Mouse (Mus musculus) neural tube, embryonic 12.5 days (tissue): ENCODE measurements at regions not wholly inside any gene's neighbourhood (a gene's known extent, or its start where the extent isn't known, plus 50 kb on each side); places are given as distances from the start of the nearest gene placed in this dataset.

Experiments used
- ATAC-seq: fragments of 200-750 bp; cut with Nextera tagmentation; 2 replicates; pipeline ENCODE4 v1.8.0; 2017; ENCODE audit warnings: low read depth, mild to moderate bottlenecking, moderate TSS enrichment, moderate library complexity; ENCODE audit not compliant: low FRiP score
- H3K27ac ChIP-seq: fragments of 300-500 bp; sonication (generic); 2 replicates; pipeline ENCODE4 v1.5.1; 2016
- H3K27me3 ChIP-seq: fragments of 300-500 bp; sonication (generic); replicated peaks from 2 replicates; pipeline ENCODE4 v1.6.1; 2016; ENCODE audit warnings: mild to moderate bottlenecking
- H3K36me3 ChIP-seq: fragments of 300-500 bp; sonication (generic); 2 replicates; pipeline ENCODE4 v1.6.1; 2016; ENCODE audit warnings: mild to moderate bottlenecking
- H3K4me1 ChIP-seq: fragments of 300-500 bp; sonication (generic); 2 replicates; pipeline ENCODE4 v1.6.1; 2016
- H3K4me2 ChIP-seq: fragments of 300-500 bp; sonication (generic); replicated peaks from 2 replicates; pipeline ENCODE4 v1.6.1; 2016; ENCODE audit warnings: mild to moderate bottlenecking
- H3K4me3 ChIP-seq: fragments of 300-500 bp; sonication (generic); 2 replicates; pipeline ENCODE4 v1.5.1; 2016
- H3K9ac ChIP-seq: fragments of 300-500 bp; sonication (generic); 2 replicates; pipeline ENCODE4 v1.6.1; 2016; ENCODE audit warnings: mild to moderate bottlenecking
- H3K9me3 ChIP-seq: fragments of 300-500 bp; sonication (generic); 2 replicates; pipeline ENCODE4 v1.6.1; 2016; ENCODE audit warnings: mild to moderate bottlenecking
- WGBS: fragments of 180-500 bp; shearing (Covaris S2); methylation state at CpG from one replicate; pipeline ENCODE4 v1.1.7; 2016; 5-methylcytosine and 5-hydroxymethylcytosine counted together

- no peaks in the 10 kb centered on the region for H3K27me3 ChIP-seq
- no peak overlapping the region for H3K9ac ChIP-seq
- ATAC-seq: no peak
- no peak overlapping the region for H3K4me2 ChIP-seq
- no peaks in the 10 kb centered on the region for H3K9me3 ChIP-seq
- 84% methylated on average over 2 of the region's 2 CpGs for WGBS
- no peaks in the 10 kb centered on the region for H3K36me3 ChIP-seq
- H3K27ac ChIP-seq: no peak overlapping the region
- no peak overlapping the region for H3K4me3 ChIP-seq
- no peaks in the 10 kb centered on the region for H3K4me1 ChIP-seq
These were observed 77.6 kb upstream of the Kdr start for GRCm38 (mm10) chr5:76055849-76056248.

DNA sequence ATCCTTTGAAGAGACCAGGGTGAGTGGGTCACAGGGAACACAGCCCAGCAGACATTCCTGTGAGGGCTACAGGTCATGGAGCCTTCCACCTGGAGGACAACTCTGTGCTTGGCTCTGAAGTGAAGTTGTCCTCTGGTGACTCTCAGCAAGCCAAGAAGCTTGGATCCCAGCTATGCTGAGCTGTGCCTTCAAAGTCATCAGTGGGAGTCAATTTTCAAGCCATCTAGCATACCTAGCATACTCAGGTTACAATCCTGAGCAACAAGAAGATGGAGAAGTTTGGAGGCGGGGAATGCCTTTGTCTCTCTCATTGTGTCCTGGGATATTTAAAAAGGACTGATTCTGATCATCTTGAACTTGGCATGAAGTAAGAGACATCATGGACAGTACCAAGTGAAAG is 74.5 kb upstream of the Kdr start:
- no peak overlapping the region for H3K9ac ChIP-seq
- H3K27ac ChIP-seq: no peak overlapping the region
- ATAC-seq: no peak
- H3K36me3 ChIP-seq: no peaks in the 10 kb centered on the region
- no peaks in the 10 kb centered on the region for H3K4me1 ChIP-seq
- no peaks in the 10 kb centered on the region for H3K27me3 ChIP-seq
- H3K9me3 ChIP-seq: no peaks in the 10 kb centered on the region
- no peak overlapping the region for H3K4me3 ChIP-seq
- 93% methylated on average over 1 of the region's 1 CpGs for whole genome bisulfite sequencing
- no peak overlapping the region for H3K4me2 ChIP-seq

DNA sequence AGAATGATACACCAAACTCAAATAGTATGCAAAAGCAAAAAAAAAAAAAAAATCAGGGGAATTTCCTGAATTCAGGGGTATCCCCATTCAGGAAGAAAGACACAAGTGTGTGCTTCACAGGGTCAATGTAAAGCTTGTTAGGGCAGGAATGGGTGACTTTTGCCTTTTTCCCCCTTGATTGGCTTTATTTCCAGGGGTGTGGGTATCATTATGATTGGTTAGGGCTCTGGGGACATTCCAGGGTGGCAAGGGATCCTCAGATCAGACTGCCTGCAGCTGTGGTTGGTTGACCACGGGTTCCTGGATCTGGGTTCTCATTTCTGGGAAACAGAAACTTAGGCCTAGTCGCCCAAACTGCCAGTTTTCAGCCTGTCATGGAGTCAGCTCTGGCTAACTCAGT is 73.4 kb upstream of the Kdr start:
- Histone ChIP-seq H3K36me3 (no peaks in the 10 kb centered on the region), H3K27me3 (no peaks in the 10 kb centered on the region), H3K4me1 (no peaks in the 10 kb centered on the region), H3K4me3 (no peak overlapping the region), H3K4me2 (no peak overlapping the region), H3K9me3 (no peaks in the 10 kb centered on the region), H3K27ac (no peak overlapping the region), H3K9ac (no peak overlapping the region)
- 85% methylated on average over 2 of the region's 2 CpGs for WGBS
- no peak for ATAC-seq

GRCm38 (mm10) chr5:76048103-76048874 is 70.0 kb upstream of the Kdr start:
- no peak overlapping the region for H3K4me2 ChIP-seq
- no peak overlapping the region for H3K9ac ChIP-seq
- H3K4me3 ChIP-seq: no peak overlapping the region
- H3K4me1 ChIP-seq: no peaks in the 10 kb centered on the region
- H3K27ac ChIP-seq: no peak overlapping the region
- 83% methylated on average over 9 of the region's 9 CpGs for WGBS
- no peak for ATAC-seq
- H3K9me3 ChIP-seq: no peaks in the 10 kb centered on the region
- no peaks in the 10 kb centered on the region for H3K27me3 ChIP-seq
- H3K36me3 ChIP-seq: no peaks in the 10 kb centered on the region

DNA sequence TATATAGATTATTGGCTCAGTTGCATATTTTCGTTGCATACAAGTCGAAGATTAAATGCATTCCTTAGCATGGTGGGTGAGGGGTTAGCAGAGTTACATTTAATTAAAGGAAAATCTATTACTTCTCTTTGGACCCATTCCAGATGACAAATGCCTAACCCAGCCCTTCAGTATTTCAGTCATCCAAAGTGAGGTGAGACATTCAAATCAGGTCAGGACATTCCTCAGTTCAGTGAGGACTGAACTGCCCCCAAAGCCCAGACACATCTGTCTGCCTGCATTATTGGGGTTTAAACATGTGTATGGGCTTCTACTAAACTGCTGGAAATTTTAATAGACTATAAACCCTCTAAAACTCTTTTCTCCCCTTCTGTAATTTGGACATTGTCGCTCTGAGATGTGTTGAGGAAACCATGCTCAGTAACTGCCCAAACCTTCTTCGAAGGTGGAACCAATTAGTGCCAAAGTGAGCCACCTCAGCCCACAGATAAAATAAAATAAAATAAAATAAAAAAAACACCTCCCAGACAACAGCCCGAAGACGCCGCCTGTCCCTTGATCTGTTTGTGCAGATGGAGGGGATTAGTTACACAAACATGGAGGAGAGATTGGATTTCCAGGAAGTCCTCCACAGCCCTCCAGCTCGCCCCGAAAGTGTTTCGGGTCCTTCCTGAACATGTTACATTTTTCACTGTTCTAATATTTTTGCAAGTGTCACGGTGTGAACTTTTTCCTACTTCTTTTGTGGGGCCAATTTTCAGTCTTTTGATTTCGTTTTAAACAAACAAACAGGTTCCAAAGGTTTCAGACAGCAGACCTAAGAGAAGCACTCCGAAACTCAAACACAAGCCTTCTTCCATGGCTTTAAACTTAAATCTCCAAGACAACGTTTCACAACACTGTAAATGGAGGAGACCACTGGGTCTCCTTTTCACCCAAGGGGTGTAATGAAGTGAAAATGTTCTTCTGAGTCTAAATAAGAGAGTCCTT is 65.6 kb upstream of the Kdr start:
- H3K9me3 ChIP-seq: no peaks in the 10 kb centered on the region; the same call in 1 of the 2 replicates
- no peak overlapping the region for H3K27ac ChIP-seq
- WGBS: 78% methylated on average over 14 of the region's 14 CpGs
- no peak overlapping the region for H3K4me2 ChIP-seq
- ATAC-seq: no peak
- no peaks in the 10 kb centered on the region for H3K4me1 ChIP-seq
- no peak overlapping the region for H3K4me3 ChIP-seq
- no peaks in the 10 kb centered on the region for H3K27me3 ChIP-seq
- no peak overlapping the region for H3K9ac ChIP-seq
- H3K36me3 ChIP-seq: no peaks in the 10 kb centered on the region

- Histone ChIP-seq H3K36me3 (no peaks in the 10 kb centered on the region), H3K9ac (no peak overlapping the region), H3K4me3 (no peak overlapping the region), H3K4me1 (no peaks in the 10 kb centered on the region), H3K4me2 (no peak overlapping the region), H3K27me3 (no peaks in the 10 kb centered on the region), H3K27ac (no peak overlapping the region), H3K9me3 (no peaks in the 10 kb centered on the region; the same call in 1 of the 2 replicates)
- WGBS: 70% methylated on average over 10 of the region's 10 CpGs
- no peak for ATAC-seq
These were observed 62.4 kb upstream of the Kdr start for GRCm38 (mm10) chr5:76040454-76041203.

DNA sequence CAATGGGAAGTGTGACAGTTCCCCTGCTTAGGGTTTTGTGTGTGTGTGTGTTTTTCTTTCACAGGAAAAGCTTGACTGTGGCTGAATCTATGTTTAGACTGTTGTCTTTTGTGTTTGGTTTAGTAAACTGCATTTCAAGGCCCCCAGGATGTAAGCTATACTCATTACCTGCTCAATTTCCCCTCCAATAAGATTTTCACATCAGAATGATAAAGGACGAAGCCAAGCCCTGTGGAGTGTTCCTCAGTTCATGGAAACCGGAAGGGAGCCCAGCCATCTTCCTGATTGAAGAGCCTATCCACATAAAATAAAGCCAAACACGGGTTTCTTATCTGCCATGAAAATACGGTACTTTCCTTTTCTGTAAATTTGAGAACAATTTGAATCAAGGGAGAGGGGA is 50.5 kb upstream of the Kdr start:
- WGBS: 41% methylated on average over 4 of the region's 4 CpGs
- no peak overlapping the region for H3K9ac ChIP-seq
- H3K4me1 ChIP-seq: no peaks in the 10 kb centered on the region
- H3K9me3 ChIP-seq: no peaks in the 10 kb centered on the region
- no peak overlapping the region for H3K27ac ChIP-seq
- no peak overlapping the region for H3K4me3 ChIP-seq
- H3K27me3 ChIP-seq: no peaks in the 10 kb centered on the region
- no peak for ATAC-seq
- no peaks in the 10 kb centered on the region for H3K36me3 ChIP-seq
- no peak overlapping the region for H3K4me2 ChIP-seq
